Mouse (Mus musculus) liver, adult 10 weeks (tissue): ENCODE results near the gene Rel. TPM values are rescaled to one million over a fixed set of nuclear protein-coding genes. Genes with fewer than 3 reads are reported as not detected.

Experiments
- polyA plus RNA-seq: library from polyadenylated mRNA; stranded (reverse); fragments of 350-450 nt; fragmentation: Illumina TruSeq; extraction: RNeasy Lipid Tissue Mini Kit (QIAGEN cat#74804); gene quantifications from one replicate; pipeline ENCODE4 v1.2.3, GENCODE M21; 2014; ENCODE audit warnings: low read depth, low replicate concordance

The Rel gene
- polyA plus RNA-seq = 4.9 TPM

DNA sequence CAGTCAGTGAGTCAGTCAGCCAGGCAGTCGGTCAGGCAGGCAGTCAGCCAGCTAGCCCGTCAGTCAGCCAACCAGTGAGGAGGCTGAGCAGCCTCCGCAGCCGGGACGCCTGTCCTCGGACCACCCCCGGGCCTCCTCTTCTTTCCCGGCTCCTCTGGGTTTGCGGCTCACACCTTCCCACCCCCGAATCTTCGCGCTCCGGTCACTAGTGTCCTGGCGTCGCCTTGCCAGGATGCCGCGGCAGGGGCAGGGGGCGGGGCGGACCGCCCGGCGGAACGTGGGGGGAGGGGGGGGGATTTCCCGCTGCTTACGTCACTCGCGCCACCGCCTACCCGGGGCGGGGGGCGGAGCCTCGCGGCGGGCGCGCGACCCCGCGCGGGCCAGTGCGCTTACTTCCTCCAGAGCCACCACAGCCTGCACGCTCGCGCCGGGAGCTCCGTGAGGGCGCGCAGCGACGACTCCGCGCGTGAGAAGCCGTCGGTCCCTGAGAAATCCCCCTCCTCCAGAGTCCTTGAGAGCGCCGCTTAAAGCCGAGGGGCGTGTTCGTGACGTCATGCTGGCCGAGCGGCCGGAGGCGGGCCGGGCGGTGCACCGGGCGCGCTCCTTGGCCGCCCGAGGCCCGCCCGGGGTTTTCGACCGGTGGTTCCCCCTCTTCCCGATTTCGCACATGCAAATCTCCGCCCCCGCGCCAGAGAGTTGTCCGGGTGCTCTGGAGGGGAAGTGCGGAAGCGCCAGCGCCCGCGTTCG is at the start of gene Rel:
Gene Rel (minus strand): TSS at position 211 of the 747 bp plus-strand sequence.

Other genes starting within 250 kb of the Rel start
- gene 1700093K21Rik, start 249.8 kb downstream of the Rel start, polyA plus RNA-seq = not detected
- 22.1 TPM for gene 0610010F05Rik, start 137.3 kb downstream of the Rel start, polyA plus RNA-seq
- 27.4 TPM for gene Pus10, start 105.3 kb downstream of the Rel start, polyA plus RNA-seq
- 66.7 TPM for gene Pex13, start 105.0 kb downstream of the Rel start, polyA plus RNA-seq
- gene Papolg, start 124.3 kb upstream of the Rel start, polyA plus RNA-seq = 9.6 TPM